Comparison of ENCODE assay signal across 27 mouse cellular contexts in the genomic region with DNA sequence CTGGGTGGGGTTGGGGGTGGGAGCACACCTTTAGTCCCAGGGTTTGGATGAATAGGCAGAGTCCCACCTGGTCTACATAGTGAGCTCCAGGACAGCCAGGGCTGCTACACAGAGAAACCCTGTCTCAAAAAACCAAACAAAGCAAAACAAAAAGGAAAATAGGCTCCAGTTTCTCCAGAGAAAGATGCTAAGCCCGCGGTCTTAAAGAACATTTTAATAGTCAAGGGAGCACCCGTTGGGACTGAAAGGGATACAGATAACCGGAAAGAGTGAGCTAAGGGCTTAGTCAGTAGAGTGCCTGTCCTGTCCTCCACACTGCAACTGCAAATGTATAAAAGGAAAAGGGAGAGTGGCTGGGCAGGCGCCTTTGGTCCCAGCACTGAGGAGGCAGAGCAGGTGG. TPM values are rescaled to one million over a fixed set of nuclear protein-coding genes. Genes with fewer than 3 reads are reported as not detected.
"Had no signal": no experiment of that assay in that cellular context is flagged by ENCODE, and none has a peak within 500 bp of the region (broad histone marks: within the 10 kb centered on the region; RNA-seq: fewer than 3 reads in every experiment).

No protein-coding gene starts in this region.

- H3K4me2 ChIP-seq: limb, embryonic 13.5 days; lung, embryonic 15.5 days; midbrain, embryonic 15.5 days; neural tube, embryonic 12.5 days; neural tube, embryonic 15.5 days; stomach, embryonic 15.5 days had no signal

- DNase-seq: kidney, adult 18-20 months; kidney, adult 9 months; kidney, postnatal 14 days; kidney, postnatal 4 days; lung, adult 18-20 months; lung, postnatal 10 days; lung, postnatal 36 days; retina, postnatal 1 day; right cerebral cortex, postnatal 25 days; spleen, adult 18-20 months; thymus, postnatal 25 days had no signal

- H3K4me1 ChIP-seq: limb, embryonic 13.5 days; lung, embryonic 15.5 days; megakaryocyte, embryonic 14.5 days; midbrain, embryonic 15.5 days; neural tube, embryonic 12.5 days; neural tube, embryonic 15.5 days; stomach, embryonic 15.5 days had no signal

- H3K4me3 ChIP-seq: limb, embryonic 10.5 days; limb, embryonic 13.5 days; lung, embryonic 15.5 days; megakaryocyte, embryonic 14.5 days; midbrain, embryonic 10.5 days; midbrain, embryonic 15.5 days; neural tube, embryonic 12.5 days; neural tube, embryonic 15.5 days; stomach, embryonic 15.5 days had no signal

- H3K9me3 ChIP-seq: limb, embryonic 10.5 days; limb, embryonic 13.5 days; lung, embryonic 15.5 days; midbrain, embryonic 10.5 days; midbrain, embryonic 15.5 days; neural tube, embryonic 12.5 days; neural tube, embryonic 15.5 days; stomach, embryonic 15.5 days had no signal

- H3K27ac ChIP-seq: limb, embryonic 10.5 days; limb, embryonic 13.5 days; liver, embryonic 14.5 days; lung, embryonic 15.5 days; midbrain, embryonic 10.5 days; midbrain, embryonic 15.5 days; neural tube, embryonic 12.5 days; neural tube, embryonic 15.5 days; stomach, embryonic 15.5 days had no signal

- H3K9ac ChIP-seq: limb, embryonic 13.5 days; liver, embryonic 14.5 days; lung, embryonic 15.5 days; midbrain, embryonic 15.5 days; neural tube, embryonic 12.5 days; neural tube, embryonic 15.5 days; stomach, embryonic 15.5 days had no signal

- H3K36me3 ChIP-seq: limb, embryonic 10.5 days; limb, embryonic 13.5 days; lung, embryonic 15.5 days; midbrain, embryonic 10.5 days; midbrain, embryonic 15.5 days; neural tube, embryonic 12.5 days; neural tube, embryonic 15.5 days; stomach, embryonic 15.5 days had no signal

- H3K27me3 ChIP-seq: limb, embryonic 13.5 days; lung, embryonic 15.5 days; midbrain, embryonic 15.5 days; neural tube, embryonic 12.5 days; neural tube, embryonic 15.5 days; stomach, embryonic 15.5 days had no signal

- ATAC-seq: midbrain, embryonic 15.5 days had no signal

RNA-seq across cellular contexts. Expression of a gene that starts 3.1 kb away (rescaled TPM):
- total RNA-seq: layer of hippocampus, adult 18-20 months; layer of hippocampus, postnatal 14 days; left cerebral cortex, postnatal 25 days had no signal
- polyA plus RNA-seq: limb, embryonic 13.5 days; midbrain, embryonic 10.5 days; midbrain, embryonic 15.5 days; neural tube, embryonic 12.5 days; neural tube, embryonic 15.5 days; thymus, postnatal 0 days; urinary bladder, adult 2 months had no signal

RNA-seq across cellular contexts. Expression of a gene that starts 12.9 kb away (rescaled TPM):
- total RNA-seq: layer of hippocampus, adult 18-20 months had no signal
- polyA plus RNA-seq: kidney, embryonic 16.5 days; lung, embryonic 15.5 days; neural tube, embryonic 12.5 days; neural tube, embryonic 15.5 days; thymus, postnatal 0 days; urinary bladder, adult 2 months had no signal
